Mouse (Mus musculus) right cerebral cortex, postnatal 14 days (tissue): ENCODE results near the gene Nek7.

Experiments
- DNase-seq: peaks from one replicate; pipeline ENCODE4 v3.0.0; 2022

The Nek7 gene

DNA sequence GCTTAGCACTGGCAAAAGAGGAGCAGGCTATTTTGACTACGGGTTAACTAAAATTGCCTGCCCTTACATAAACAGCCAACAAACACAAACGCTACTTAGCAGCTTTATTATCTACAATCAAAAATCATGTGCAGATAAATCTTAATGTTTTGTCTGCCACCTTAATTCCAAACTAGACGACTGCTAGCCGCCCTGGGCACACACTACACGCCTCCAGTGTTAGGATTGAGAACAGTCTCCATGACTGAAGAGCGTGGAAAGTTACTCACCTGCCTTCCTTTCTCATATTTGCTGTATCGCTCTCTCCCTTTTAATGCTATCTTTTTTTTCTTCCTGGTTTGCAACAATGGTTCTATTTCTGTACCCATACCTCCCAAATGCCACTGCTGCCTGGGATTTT is 12.1 kb downstream of the Nek7 start:
- DNase-seq, result no peak

DNA sequence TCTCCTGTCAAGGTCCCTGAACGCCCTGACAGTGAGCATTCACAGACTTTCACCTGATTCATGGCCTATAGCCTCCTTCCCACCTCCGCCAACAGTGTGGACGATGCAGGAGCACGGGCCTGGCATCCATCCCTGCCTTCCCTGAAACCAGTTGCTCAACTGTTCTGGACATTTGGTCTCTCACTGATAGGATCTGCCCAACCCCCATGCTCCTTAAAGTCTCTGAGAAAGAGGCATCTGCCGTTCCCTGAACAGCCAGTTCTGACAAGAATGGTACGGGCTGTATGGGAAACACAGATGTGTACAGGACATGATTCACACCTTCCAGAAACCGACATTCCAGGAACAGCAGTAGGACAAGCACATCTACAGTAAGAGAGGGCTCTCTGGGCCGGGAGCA is 13.2 kb downstream of the Nek7 start:
- no peak for DNase-seq

DNA sequence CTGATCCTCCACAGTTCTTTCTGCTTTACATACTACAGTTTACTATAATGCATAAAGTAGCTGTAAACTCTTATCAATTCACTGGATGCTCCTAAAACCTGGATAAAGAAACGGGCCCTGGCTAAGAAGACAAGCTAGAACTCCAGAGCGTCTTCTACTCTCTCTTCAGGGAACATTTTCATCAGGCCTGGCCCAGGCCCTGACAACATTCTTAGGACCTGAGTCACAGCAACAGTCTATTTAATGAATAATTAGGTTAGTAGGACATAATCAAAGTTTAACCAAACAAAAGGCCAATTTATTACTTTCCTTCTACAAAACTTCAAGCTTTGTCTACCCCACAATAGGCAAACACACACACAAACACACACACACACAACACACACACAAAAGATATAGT is 15.2 kb downstream of the Nek7 start:
- DNase-seq, result no peak

DNA sequence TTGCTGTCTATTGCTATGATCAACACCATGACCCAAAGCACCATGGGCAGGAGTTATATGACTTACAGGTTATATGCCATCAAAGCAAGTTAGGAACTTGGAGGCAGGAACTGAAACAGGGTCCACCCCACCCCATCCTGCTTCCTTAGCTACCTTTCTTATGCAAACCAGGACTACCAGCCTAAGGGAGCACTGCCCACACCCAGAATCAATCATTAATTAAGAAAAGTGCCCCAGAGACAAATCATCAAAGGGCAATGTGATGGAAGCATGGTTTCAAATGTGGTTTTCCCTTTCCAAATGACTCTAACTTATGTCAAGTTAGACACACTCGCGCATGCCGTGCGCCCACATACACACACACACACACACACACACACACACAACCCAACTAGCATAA is 16.0 kb downstream of the Nek7 start:
- DNase-seq, result no peak

DNA sequence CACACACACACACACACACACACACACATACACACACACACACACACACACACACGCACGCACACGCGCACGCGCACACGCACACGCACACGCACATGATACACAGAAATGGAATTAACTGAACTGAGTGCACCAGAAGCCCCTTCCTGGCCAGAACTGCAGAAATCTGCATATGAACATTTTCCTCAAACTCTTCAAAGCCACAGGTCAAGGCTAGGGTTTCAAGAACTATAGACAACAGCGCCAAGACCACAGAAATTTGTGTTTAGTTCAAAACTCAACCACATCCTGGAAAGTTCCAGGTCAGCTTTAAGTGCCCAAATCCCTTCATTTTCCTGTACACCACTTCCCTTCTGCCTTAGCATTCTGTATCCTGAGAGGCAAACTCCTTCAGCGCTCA is 21.9 kb downstream of the Nek7 start:
- DNase-seq, result no peak

DNA sequence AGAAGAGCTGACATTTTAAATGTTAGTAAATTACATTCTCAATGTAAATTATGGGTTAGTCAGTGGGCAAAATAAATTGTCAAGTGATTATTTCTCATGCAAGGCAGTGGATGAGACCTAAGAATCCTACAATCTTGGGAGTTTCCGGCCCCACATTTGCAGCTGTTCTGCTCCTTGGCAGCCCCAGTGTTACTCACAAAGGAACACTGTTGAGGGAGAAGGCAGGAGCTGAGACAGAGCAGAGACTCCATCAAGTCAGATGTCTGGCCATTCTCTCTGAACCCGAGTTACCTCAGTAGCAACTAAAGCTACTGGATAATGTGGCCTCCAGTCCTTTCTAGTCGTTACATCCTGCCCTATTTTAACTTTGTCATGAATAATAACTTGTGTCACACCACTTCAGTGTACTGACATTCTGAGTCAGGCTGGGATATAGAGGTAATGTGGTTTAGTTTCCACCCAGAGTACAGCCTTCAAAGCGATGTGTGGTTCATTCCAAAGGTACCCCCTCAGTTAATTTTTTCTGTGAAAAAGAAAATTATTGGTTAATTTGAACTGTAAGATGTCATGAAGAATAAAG is 23.7 kb downstream of the Nek7 start:
- no peak for DNase-seq

DNA sequence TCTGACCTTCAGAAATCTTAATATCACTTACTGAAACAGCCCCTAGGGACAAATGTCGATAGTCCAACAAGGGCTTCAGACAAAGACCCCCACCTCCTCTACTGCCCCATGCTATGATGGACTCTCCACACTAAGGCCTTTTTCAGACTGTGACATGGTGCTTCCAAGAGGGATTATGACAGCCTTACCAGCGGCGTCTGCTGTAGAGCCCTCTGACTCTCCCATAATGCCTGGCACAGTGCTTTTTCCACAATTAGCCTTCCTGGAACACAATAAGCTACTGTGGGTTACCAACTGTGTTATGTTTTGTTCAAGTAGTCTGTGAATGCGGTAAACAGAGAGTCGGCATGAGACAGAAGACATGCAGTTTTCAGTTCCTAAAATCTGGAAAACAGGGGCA is 25.0 kb downstream of the Nek7 start:
- DNase-seq, result no peak

DNA sequence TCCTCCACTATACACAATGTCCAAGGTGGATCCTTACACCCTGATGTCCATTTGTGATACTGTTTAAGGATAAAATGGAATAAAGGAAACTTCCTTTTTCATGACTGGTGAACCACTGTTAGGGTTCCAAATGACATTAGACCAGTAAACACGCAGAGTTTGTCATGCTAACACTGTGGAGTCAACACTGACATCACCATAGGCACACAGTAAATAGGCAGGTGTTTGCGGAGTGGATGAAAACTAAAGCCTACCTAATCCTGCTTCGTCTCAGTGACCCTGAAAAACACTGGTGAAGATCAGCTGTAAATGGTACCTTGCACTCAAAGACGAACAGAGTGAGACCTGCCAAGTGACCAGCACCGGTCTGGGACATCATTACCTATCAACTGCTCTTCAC is 26.0 kb downstream of the Nek7 start:
- no peak for DNase-seq

DNA sequence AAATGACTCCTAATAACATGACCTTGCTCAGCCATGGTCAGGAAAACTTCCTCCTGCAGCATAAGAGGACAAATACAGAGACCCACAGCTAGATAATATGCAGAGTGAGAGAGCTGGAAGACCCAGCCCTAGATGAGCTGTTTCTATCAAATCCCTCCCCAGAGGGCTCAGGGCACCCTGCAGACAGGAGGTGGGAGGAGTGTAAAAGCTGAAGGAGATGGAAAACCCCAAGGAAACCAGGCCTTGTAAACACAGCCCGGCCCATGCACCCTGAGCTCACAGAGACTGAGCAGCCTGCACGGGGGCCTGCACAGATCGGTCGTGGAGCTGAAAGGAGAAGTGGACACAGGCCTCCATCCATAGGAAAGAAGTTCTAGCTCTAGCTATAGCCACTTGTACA is 27.5 kb downstream of the Nek7 start:
- DNase-seq, result no peak

DNA sequence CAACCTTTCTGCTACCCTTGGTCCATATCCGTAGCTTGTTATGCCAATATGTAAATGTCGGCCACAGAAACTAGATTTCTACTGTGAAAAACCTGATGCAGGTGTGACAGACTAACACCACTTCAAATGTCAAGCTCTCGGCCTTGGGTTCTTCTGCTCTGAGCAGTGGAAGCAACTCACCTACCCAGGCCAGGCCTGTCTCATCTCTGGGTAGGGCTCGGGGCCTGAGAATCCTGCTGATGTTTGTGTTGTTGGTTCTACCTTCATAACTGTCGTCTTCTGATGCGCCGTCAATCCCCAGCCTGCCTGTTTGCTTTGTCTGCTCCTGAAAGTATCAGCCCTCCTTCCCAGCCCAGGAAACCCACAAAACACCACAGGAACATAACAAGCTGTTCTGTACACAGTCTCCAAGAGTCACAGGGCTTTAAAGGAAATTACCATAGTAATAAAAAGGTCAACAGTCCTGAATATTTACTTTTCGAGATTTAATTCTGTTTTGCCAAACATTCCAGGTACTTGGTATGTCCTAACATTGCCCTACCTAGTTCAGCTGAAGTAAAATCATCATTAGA is 29.4 kb downstream of the Nek7 start:
- DNase-seq, result no peak

DNA sequence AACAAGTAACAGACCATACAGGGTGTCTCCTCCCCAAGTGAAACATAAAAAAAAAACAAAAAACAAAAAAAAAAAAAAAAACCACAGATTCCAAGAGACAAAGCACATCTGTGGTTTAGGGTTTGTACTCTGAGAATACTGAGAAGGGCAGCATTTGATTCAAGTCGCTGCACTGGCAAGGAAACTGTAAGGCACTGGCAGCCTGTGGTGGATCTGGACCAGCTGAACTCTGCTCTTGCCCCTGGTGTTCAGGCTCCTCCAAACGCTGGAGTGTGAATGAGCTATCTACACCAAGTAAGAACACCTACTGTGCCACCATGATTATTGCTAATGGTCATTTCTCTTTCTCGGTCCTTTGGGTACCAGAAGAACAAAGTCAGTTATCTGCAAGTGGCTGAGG is 30.8 kb downstream of the Nek7 start:
- DNase-seq, result no peak

DNA sequence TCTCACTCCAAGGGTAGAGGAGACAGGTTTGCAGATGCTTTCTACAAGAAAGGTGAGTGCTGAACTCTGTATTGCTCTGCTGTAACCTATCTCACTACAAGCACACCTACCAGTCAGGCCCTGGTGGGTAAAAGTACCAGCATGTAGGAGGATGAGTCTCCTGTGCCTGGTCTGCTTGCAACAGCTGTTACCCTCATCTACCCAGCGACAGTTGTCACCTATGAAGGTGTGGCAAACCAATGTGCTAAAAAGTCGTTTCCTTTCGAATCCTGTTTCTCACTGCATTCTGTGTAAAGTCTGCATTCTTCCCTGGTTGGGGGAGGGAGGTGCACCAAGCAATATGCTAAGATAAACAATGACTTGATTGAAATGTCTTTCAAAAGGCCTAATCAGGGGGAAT is 32.1 kb downstream of the Nek7 start:
- no peak for DNase-seq

DNA sequence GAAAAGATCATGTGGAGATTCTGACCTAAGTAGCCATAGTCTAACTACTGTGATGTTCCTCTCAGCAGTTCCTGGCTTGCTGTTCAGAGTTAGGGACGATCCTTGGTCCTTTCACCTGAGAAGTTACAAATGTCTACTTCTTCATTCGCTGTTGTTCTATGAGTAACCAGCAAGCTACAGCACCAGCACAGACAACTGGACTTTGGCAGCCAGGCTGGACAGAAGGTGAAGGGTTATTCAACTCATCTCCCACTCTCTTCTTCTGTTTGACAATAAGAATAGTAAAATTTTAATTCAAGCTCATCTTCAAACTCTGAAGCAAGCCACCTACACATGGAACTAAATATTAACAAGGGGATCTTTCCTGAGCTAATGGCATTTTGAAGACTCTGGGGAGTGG is 33.0 kb downstream of the Nek7 start:
- DNase-seq, result no peak

DNA sequence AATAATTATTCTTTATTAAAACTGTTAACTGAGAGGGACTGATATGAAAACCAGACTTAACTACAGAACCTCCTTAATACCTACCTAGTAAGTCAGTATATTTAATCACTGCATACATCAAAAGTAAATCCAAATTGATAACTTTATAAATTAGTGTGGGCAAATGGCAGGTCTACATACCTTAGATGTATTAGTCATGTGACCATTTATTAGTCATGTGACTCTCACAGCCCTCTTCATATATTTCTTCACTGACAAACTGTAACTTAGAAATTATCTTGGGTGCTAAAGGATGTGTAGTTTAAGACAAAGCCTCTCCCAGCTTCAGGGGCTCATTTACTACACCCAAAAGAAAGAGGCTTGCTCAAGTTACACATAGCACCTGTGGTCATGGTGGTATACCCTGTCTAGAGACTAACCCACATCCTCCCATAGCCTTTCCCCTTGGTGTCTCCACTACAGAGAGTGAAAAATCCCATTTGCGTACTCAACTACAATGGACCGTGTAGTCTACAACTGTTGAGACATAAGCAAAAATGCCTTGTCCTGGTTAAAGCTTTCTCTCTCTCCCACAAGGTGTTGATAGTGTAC is 35.4 kb downstream of the Nek7 start:
- no peak for DNase-seq

DNA sequence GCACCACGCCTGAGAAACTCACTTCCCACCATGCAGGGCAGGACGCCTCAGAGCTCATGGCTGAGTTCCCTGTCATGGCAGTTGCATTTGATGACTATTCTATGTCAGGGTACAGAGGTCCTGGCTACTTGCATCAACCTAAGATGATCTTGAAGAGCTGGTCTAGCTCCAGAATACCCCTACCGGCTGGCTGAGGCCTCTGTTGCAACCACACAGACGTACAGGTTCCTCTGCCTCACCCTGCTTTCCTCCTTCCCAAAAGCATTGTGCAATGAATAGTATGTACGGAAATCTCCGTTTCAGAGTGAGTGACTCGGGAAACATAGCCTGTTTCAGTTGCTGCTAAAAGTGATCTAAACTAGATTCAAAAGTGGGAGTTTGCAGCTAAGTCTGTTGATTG is 37.7 kb downstream of the Nek7 start:
- no peak for DNase-seq

DNA sequence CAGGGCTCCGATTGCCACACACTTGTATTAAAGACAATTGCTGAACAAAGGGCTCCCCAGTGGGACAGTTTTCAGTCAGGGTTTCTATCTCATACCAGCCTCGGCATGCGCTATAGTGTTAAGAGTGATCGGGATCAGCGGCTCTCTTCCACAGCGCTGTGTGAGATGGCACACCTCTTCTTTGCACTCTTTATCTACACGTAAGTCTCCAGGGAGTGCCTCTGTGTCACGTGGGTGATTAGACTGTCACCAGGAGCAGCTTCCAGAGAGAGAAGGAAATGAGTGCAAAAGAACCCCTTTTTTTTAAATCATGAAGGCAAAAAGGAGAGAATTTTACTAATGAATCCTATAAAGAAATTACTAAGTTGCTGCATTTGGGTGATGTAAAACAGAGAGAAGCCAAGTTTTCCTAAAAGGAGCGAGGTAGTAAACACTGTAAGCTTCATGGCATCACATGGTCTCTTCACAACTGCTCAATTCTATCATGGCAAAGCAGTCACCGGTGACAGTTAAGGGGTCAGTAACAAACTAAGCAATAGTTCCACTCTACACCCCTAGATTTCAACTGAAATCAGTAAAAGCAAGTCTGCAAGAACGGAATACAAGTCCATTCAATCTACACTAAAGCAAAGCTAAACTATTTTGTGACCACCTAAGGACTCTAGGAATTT is 40.0 kb downstream of the Nek7 start:
- no peak for DNase-seq

DNA sequence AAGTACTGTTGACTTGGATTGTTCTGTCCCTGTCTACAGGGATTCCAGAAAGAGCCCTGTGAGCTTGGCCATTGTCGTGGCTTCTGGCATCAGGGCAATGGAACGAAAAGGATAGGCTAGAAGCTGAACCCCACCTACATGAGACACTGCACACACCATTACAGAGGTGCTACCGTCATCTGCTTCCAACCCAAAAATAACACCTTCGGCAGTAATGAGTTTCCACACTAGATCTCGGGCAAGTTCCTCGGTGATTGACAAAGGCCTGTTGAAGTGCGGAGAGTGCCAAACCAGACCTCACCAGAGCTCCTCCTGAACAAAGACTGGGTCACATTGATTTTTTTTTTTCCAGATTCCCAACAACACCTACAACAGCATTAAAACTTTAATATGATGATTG is 40.7 kb downstream of the Nek7 start:
- no peak for DNase-seq

DNA sequence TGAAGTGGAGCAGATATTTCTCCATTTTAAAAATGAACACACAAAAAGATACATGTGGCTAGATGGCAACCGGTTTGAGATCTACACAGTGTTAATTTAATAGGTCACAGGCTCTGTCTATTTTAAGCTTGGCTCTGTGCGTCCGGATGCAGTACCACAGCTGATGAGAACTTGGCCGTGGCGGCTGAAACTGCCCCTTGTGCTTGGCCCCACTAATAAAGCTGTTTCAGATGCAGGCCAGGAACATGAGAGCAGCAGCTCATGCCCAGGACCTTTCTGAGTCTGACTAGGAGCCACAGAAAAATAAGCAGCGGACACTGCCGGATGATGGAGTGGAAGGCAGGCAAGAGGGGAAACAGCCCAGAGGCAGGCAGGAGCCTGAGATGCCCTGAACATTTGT is 43.1 kb downstream of the Nek7 start:
- DNase-seq, result peak; percentile 30

DNA sequence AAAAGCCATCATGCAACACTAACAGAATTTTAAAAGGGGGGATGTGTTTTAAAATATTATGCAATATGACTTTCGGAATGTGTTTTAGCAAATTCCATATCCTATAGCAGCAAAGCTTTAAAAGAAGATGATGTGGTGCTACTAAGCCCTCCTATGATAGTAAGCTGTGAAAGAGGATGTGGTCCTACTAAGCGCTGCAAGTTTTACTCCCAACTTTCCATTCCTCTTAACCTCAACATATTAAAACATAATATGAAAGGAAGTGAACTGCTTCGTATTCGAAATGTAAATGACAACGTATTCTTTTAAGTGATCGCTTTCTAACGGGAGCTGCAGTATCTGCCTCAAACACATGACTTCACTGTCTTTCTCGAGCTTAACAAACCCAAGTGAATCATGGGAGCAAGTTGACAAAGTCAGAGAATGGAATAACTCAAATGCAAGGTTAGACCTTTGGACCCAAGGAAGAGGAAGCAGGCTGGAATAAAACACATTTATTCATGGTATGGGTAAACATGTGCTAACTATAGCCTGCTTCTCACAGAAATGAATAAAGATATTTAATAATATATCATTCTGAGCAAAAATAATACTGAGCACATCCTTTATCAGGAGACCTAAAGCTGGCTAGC is 43.8 kb downstream of the Nek7 start:
- DNase-seq, result no peak

DNA sequence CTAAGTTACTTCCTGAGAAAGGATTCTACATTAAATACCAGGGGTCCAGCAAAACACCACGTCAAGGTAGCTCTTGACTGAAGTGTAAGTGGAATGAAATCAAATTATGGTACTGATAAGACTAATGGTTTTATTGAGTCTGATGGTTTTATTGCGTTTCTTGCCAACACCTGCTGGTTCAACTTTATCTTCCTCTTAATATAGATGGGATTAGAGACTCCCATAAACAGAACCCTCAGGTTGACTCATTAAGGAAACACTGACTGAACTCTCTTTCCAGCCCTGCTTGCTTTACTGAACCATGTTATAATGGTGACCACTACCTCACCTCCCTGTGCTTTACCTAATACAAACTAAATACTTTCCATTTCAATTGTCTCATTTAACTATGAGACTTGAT is 44.3 kb downstream of the Nek7 start:
- no peak for DNase-seq

DNA sequence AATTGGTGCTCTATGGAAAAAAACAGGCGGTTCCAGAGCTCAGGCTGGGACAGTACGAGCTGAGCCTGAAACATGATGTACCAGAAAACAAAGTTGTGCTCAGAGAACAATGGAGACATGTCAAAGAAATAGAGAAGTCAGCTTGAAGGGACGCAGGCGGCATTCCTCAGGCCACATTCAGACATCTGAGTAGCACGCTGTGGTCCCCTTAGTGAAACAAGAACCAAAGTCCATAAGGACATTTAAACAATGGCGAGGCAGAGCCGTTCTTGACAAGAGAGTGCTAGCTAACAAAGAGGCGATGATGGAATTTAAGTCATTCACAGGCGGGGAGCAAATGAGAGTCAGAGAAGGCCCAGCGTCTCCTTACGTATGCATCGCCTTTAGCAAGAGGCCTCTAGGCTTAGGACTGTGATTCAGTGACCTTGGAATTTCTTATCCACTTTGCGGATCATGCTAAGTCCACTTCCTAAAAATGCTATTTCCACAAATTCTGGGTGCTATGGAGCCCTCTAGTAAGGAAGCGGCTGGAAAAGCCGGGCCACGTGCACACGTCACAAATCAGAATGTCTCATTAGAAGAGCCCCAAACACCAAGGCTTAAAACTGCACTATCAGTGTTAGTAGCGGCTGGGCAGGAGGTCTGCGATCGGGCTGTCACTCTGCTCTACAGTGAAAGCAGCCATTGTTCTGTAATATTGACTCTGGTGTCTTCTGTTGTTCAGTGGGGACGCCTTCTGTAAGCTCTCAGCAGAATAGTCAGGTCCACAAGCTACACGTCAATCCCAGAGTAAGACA is 48.2 kb downstream of the Nek7 start:
- DNase-seq, result no peak

DNA sequence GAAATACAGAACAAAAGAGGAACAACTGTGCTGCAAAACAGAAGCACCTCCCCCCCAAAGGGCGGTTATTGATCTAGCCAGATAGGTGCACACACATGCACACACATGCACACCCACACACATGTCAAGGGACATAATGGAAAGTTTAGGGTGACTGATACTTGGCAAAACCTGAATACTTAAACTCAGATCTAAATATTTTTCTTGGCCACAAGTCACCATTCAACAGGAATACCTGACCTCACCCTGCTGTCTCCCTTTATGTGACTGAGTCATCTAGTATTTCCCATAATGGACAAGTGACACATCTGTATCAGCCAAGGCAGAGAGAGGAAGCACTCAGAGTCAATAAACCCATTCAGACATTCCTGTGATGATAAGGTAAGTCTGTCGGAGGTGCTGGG is 48.9 kb downstream of the Nek7 start:
- DNase-seq, result no peak
